Mouse (Mus musculus): ENCODE data around the gene Arap1. TPM values are rescaled to one million over a fixed set of nuclear protein-coding genes. Genes with fewer than 3 reads are reported as not detected.
A peak's percentile ranks its signal among the peaks of the same experiment; 100 is the strongest.

Gene Arap1
- polyA plus RNA-seq, 1 experiment from 2014 or later, result 31.2 TPM

GRCm38 (mm10) chr7:101337401-101337800 lies 10.5 kb upstream of the Arap1 start:
- ATAC-seq, result no peak
- Histone ChIP-seq H3K4me2 (replicated peaks; ENCODE audit: low read depth) (no peak overlapping the region), H3K36me3 (ENCODE audit: control insufficient read depth, insufficient read depth) (peaks cover 8% of the 10 kb centered on the region; the same call in 1 of the 2 replicates), H3K4me3 (ENCODE audit: low read depth, low read length) (no peak overlapping the region), H3K9ac (ENCODE audit: low read depth, low read length) (no peak overlapping the region), H3K27ac (ENCODE audit: low read depth, low read length) (no peak overlapping the region), H3K9me3 (ENCODE audit: control insufficient read depth) (no peaks in the 10 kb centered on the region), H3K27me3 (replicated peaks; ENCODE audit: control insufficient read depth, insufficient read depth, low read length) (no peaks in the 10 kb centered on the region), H3K4me1 (replicated peaks; ENCODE audit: control insufficient read depth, insufficient read depth, low read length) (no peaks in the 10 kb centered on the region)
- TF ChIP-seq CTCF (IDR thresholded peaks at IDR 0.05; ENCODE audit: low read depth), result no peak
- 93% methylated on average over 3 of the region's 3 CpGs for WGBS

- H3K4me3 ChIP-seq (ENCODE audit: low read depth, low read length), result no peak overlapping the region
- no peaks in the 10 kb centered on the region for H3K27me3 ChIP-seq (replicated peaks; ENCODE audit: control insufficient read depth, insufficient read depth, low read length)
- 46% methylated on average over 6 of the region's 6 CpGs for WGBS
- no peak overlapping the region for H3K27ac ChIP-seq (ENCODE audit: low read depth, low read length)
- no peak overlapping the region for H3K4me2 ChIP-seq (replicated peaks; ENCODE audit: low read depth)
- H3K4me1 ChIP-seq (replicated peaks; ENCODE audit: control insufficient read depth, insufficient read depth, low read length), result no peaks in the 10 kb centered on the region
- ATAC-seq, result no peak
- H3K9me3 ChIP-seq (ENCODE audit: control insufficient read depth), result no peaks in the 10 kb centered on the region
- TF ChIP-seq CTCF (IDR thresholded peaks at IDR 0.05; ENCODE audit: low read depth), result no peak
- H3K9ac ChIP-seq (ENCODE audit: low read depth, low read length), result no peak overlapping the region
- H3K36me3 ChIP-seq (ENCODE audit: control insufficient read depth, insufficient read depth), result peaks cover 29% of the 10 kb centered on the region; the same call in 1 of the 2 replicates
Observed at GRCm38 (mm10) chr7:101341405-101341804, 6.5 kb upstream of the Arap1 start.

GRCm38 (mm10) chr7:101343135-101343534 lies 4.7 kb upstream of the Arap1 start:
- Histone ChIP-seq H3K9ac (ENCODE audit: low read depth, low read length) (no peak overlapping the region), H3K27ac (ENCODE audit: low read depth, low read length) (no peak overlapping the region), H3K4me1 (replicated peaks; ENCODE audit: control insufficient read depth, insufficient read depth, low read length) (no peaks in the 10 kb centered on the region), H3K27me3 (replicated peaks; ENCODE audit: control insufficient read depth, insufficient read depth, low read length) (no peaks in the 10 kb centered on the region), H3K9me3 (ENCODE audit: control insufficient read depth) (no peaks in the 10 kb centered on the region), H3K36me3 (ENCODE audit: control insufficient read depth, insufficient read depth) (peaks cover 29% of the 10 kb centered on the region; the same call in 1 of the 2 replicates), H3K4me3 (ENCODE audit: low read depth, low read length) (no peak overlapping the region), H3K4me2 (replicated peaks; ENCODE audit: low read depth) (no peak overlapping the region)
- ATAC-seq, result no peak
- WGBS, result 83% methylated on average over 7 of the region's 7 CpGs
- TF ChIP-seq CTCF (IDR thresholded peaks at IDR 0.05; ENCODE audit: low read depth), result no peak

GRCm38 (mm10) chr7:101344892-101345291 lies 3.0 kb upstream of the Arap1 start:
- Histone ChIP-seq H3K4me3 (ENCODE audit: low read depth, low read length) (no peak overlapping the region), H3K4me1 (replicated peaks; ENCODE audit: control insufficient read depth, insufficient read depth, low read length) (no peaks in the 10 kb centered on the region), H3K36me3 (ENCODE audit: control insufficient read depth, insufficient read depth) (peaks cover 24% of the 10 kb centered on the region; the same call in 1 of the 2 replicates), H3K27me3 (replicated peaks; ENCODE audit: control insufficient read depth, insufficient read depth, low read length) (no peaks in the 10 kb centered on the region), H3K9me3 (ENCODE audit: control insufficient read depth) (no peaks in the 10 kb centered on the region), H3K27ac (ENCODE audit: low read depth, low read length) (no peak overlapping the region), H3K4me2 (replicated peaks; ENCODE audit: low read depth) (no peak overlapping the region), H3K9ac (ENCODE audit: low read depth, low read length) (no peak overlapping the region)
- 69% methylated on average over 4 of the region's 4 CpGs for WGBS
- ATAC-seq, result no peak
- no peak for TF ChIP-seq CTCF (IDR thresholded peaks at IDR 0.05; ENCODE audit: low read depth)

- peaks cover 24% of the 10 kb centered on the region; the same call in 1 of the 2 replicates for H3K36me3 ChIP-seq (ENCODE audit: control insufficient read depth, insufficient read depth)
- no peak overlapping the region for H3K4me3 ChIP-seq (ENCODE audit: low read depth, low read length)
- no peak overlapping the region for H3K4me2 ChIP-seq (replicated peaks; ENCODE audit: low read depth)
- H3K9me3 ChIP-seq (ENCODE audit: control insufficient read depth), result no peaks in the 10 kb centered on the region
- H3K4me1 ChIP-seq (replicated peaks; ENCODE audit: control insufficient read depth, insufficient read depth, low read length), result no peaks in the 10 kb centered on the region
- WGBS, result 81% methylated on average over 2 of the region's 2 CpGs
- ATAC-seq, result no peak
- H3K27me3 ChIP-seq (replicated peaks; ENCODE audit: control insufficient read depth, insufficient read depth, low read length), result no peaks in the 10 kb centered on the region
- TF ChIP-seq CTCF (IDR thresholded peaks at IDR 0.05; ENCODE audit: low read depth), result no peak
- H3K27ac ChIP-seq (ENCODE audit: low read depth, low read length), result no peak overlapping the region
- H3K9ac ChIP-seq (ENCODE audit: low read depth, low read length), result no peak overlapping the region
Observed at GRCm38 (mm10) chr7:101346991-101347390, 876 bp upstream of the Arap1 start.

- ATAC-seq, result peak; percentile 50
- H3K36me3 ChIP-seq (ENCODE audit: control insufficient read depth, insufficient read depth), result peaks cover 11% of the 10 kb centered on the region; the same call in 1 of the 2 replicates
- WGBS, result under 1% methylated on average over 13 of the region's 13 CpGs
- H3K9me3 ChIP-seq (ENCODE audit: control insufficient read depth), result no peaks in the 10 kb centered on the region
- H3K27ac ChIP-seq (ENCODE audit: low read depth, low read length), result peak overlapping the region; percentile 82
- H3K9ac ChIP-seq (ENCODE audit: low read depth, low read length), result peak overlapping the region; percentile 71
- no peaks in the 10 kb centered on the region for H3K27me3 ChIP-seq (replicated peaks; ENCODE audit: control insufficient read depth, insufficient read depth, low read length)
- no peaks in the 10 kb centered on the region for H3K4me1 ChIP-seq (replicated peaks; ENCODE audit: control insufficient read depth, insufficient read depth, low read length)
- peak overlapping the region; percentile 73 for H3K4me3 ChIP-seq (ENCODE audit: low read depth, low read length)
- TF ChIP-seq CTCF (IDR thresholded peaks at IDR 0.05; ENCODE audit: low read depth), result no peak
- H3K4me2 ChIP-seq (replicated peaks; ENCODE audit: low read depth), result peak overlapping the region; percentile 96
Observed at GRCm38 (mm10) chr7:101348312-101348711, 445 bp downstream of the Arap1 start.

GRCm38 (mm10) chr7:101349861-101350260 lies 2.0 kb downstream of the Arap1 start:
- no peak for TF ChIP-seq CTCF (IDR thresholded peaks at IDR 0.05; ENCODE audit: low read depth)
- Histone ChIP-seq H3K4me2 (replicated peaks; ENCODE audit: low read depth) (peak overlapping the region; percentile 14; the same call in 1 of the 2 replicates), H3K27ac (ENCODE audit: low read depth, low read length) (no peak overlapping the region), H3K4me1 (replicated peaks; ENCODE audit: control insufficient read depth, insufficient read depth, low read length) (no peaks in the 10 kb centered on the region), H3K9me3 (ENCODE audit: control insufficient read depth) (no peaks in the 10 kb centered on the region), H3K27me3 (replicated peaks; ENCODE audit: control insufficient read depth, insufficient read depth, low read length) (no peaks in the 10 kb centered on the region), H3K36me3 (ENCODE audit: control insufficient read depth, insufficient read depth) (0 out of 2 replicates have a peak, but pooled peaks cover 3% of the 10 kb centered on the region), H3K4me3 (ENCODE audit: low read depth, low read length) (no peak overlapping the region), H3K9ac (ENCODE audit: low read depth, low read length) (no peak overlapping the region)
- 69% methylated on average over 2 of the region's 2 CpGs for WGBS
- no peak for ATAC-seq
